Mouse (Mus musculus) cortical plate, adult 2 months (tissue): ENCODE measurements at regions not wholly inside any gene's neighbourhood (a gene's known extent, or its start where the extent isn't known, plus 50 kb on each side); places are given as distances from the start of the nearest gene placed in this dataset.

Experiments
- CTCF ChIP-seq: fragments of 200-500 bp; IDR thresholded peaks from 2 replicates; pipeline ENCODE4 v1.5.1; 2011; ENCODE audit warnings: mild to moderate bottlenecking, control low read depth, low read length; ENCODE audit not compliant: insufficient read depth; ENCODE audit errors: extremely low read depth
- POLR2A ChIP-seq: fragments of 200-500 bp; IDR thresholded peaks from 2 replicates; pipeline ENCODE4 v1.6.1; 2011; ENCODE audit warnings: mild to moderate bottlenecking, low read length, control low read depth; ENCODE audit not compliant: insufficient read depth; ENCODE audit errors: extremely low read depth

GRCm38 (mm10) chr17:63683345-63683744 lies 179.5 kb upstream of the Fer start:
- TF ChIP-seq CTCF: peak; percentile 23; the same call in 1 of the 2 replicates
- no peak for TF ChIP-seq POLR2A
